Mouse (Mus musculus) olfactory bulb, adult 2 months (tissue): ENCODE data around the gene Ppp1r36.

Experiments
- CTCF ChIP-seq: fragments of 200-500 bp; IDR thresholded peaks from 2 replicates; pipeline ENCODE4 v1.5.1; 2012; ENCODE audit warnings: low read depth, mild to moderate bottlenecking, low read length, moderate library complexity; ENCODE audit not compliant: insufficient read depth
- POLR2A ChIP-seq: fragments of 200-500 bp; IDR thresholded peaks from 2 replicates; pipeline ENCODE4 v1.6.1; 2012; ENCODE audit warnings: mild to moderate bottlenecking, low read depth, low read length, moderate library complexity; ENCODE audit not compliant: insufficient read depth

- no peak for TF ChIP-seq CTCF
- no peak for TF ChIP-seq POLR2A
These were observed 24.4 kb upstream of the Ppp1r36 start for GRCm38 (mm10) chr12:76392979-76393378.
